Mouse (Mus musculus) subcutaneous adipose tissue, adult 2 months (tissue): ENCODE results near the gene Zfp451. TPM values are rescaled to one million over a fixed set of nuclear protein-coding genes. Genes with fewer than 3 reads are reported as not detected.

ENCODE experiments used
- polyA plus RNA-seq: library from polyadenylated mRNA; depleted of rRNA; stranded (reverse); fragments of >200 nt; gene quantifications from 2 replicates; pipeline ENCODE4 v1.2.3, GENCODE M21; 2012; ENCODE audit warnings: low replicate concordance; rRNA removed

The Zfp451 gene
- polyA plus RNA-seq: 5.1 and 11.0 TPM in 2 replicates

GRCm38 (mm10) chr1:33813868-33814794 lies at the start of gene Zfp451:
Zfp451 (minus strand) TSS chr1:33814595.

DNA sequence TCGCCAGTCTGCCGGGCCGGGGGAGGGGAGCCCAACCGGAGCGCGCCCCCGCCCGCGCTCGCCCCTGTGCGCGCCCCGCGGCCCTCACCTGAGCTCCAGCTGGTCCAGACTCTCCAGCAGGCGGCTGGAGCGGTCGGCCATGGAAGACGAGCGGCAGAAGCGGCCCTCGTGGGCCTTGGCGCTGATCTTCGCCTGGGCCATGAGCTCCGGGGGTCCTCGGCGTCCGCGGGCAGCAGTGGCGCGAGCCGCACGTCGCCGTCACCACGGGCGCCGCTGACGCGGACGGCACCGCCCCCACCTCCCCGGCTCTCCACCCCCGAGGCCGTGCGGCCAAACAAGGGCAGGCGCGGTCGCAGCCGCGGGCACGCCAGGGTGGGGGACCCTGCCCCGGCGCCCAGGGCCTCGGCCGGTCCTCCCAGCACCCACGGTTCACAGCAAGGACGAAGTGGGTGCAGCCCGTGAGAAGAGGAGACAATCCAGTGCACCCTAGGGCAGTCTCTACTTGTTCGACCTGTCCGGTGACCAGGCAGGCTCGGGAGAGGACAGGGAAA lies 56.8 kb downstream of the Zfp451 start, which contains the start of gene Bag2:
Gene Bag2, minus strand, starts transcription at position 305 of the 551 bp plus-strand sequence.

DNA sequence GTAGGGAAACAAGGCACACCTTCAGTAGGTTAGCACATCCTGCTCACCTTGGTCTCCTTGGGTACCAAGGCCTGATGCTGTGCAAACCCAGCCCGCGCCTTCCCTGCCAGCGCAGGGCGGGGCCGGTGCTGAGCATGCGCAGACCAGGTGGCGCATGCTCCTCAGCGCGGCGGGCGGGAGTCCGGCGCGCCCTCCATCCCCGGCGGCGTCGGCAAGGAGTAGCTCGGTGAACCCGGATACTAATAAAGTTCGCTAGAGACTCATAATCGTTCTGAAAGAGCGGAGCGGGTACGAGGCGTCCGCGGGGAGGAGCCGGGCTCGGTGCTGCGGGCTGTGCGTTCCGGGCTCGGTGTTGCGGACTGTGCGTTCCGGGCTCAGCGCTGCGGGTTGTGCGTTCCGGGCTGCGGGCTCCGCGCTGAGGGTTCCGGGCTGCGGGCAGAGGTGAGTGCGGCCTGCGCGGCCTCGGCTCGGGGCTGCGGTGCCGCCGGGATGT lies 94.6 kb downstream of the Zfp451 start, which contains the start of gene Rab23:
Gene Rab23, plus strand, starts transcription at position 155 of the 493 bp plus-strand sequence.

Other genes starting within 250 kb of the Zfp451 start
- 4.6 and 8.7 TPM in 2 replicates for gene Prim2, start 144.8 kb downstream of the Zfp451 start, polyA plus RNA-seq
- 9.1 and 28.4 TPM in 2 replicates for gene Rab23, start 94.7 kb downstream of the Zfp451 start, polyA plus RNA-seq
- gene Bag2, start 56.8 kb downstream of the Zfp451 start, polyA plus RNA-seq: 9.4 and 41.4 TPM in 2 replicates
- 0.99 and 2.0 TPM in 2 replicates for gene Bend6, start 93.2 kb upstream of the Zfp451 start, polyA plus RNA-seq
- 75.1 and 80.0 TPM in 2 replicates for gene Dst, start 93.6 kb upstream of the Zfp451 start, polyA plus RNA-seq